Mouse (Mus musculus) hindbrain, postnatal 0 days (tissue): Measurements from ENCODE around the gene Hddc3. TPM values are rescaled to one million over a fixed set of nuclear protein-coding genes. Genes with fewer than 3 reads are reported as not detected.
A peak's percentile ranks its signal among the peaks of the same experiment; 100 is the strongest.

Source experiments
- ATAC-seq: fragments of 200-750 bp; cut with Nextera tagmentation; 2 replicates; pipeline ENCODE4 v1.8.0; 2017; ENCODE audit warnings: mild to moderate bottlenecking, moderate TSS enrichment, moderate library complexity
- DNase-seq: peaks from one replicate; pipeline ENCODE4 v3.0.0-alpha.2; 2015; ENCODE audit warnings: low spot score
- H3K27ac ChIP-seq: fragments of 300-500 bp; sonication (generic); 2 replicates; pipeline ENCODE4 v1.5.1; 2014; ENCODE audit warnings: mild to moderate bottlenecking
- H3K27me3 ChIP-seq: fragments of 300-500 bp; sonication (generic); 2 replicates; pipeline ENCODE4 v1.6.1; 2014; ENCODE audit warnings: low read length, mixed read lengths; ENCODE audit not compliant: insufficient read depth
- H3K36me3 ChIP-seq: fragments of 300-500 bp; sonication (generic); 2 replicates; pipeline ENCODE4 v1.6.1; 2014; ENCODE audit warnings: low read length, mixed read lengths; ENCODE audit not compliant: insufficient read depth
- H3K4me1 ChIP-seq: fragments of 300-500 bp; sonication (generic); 2 replicates; pipeline ENCODE4 v1.6.1; 2014; ENCODE audit warnings: antibody characterized with exemption, low read length, mixed read lengths; ENCODE audit not compliant: insufficient read depth
- H3K4me2 ChIP-seq: fragments of 300-500 bp; sonication (generic); 2 replicates; pipeline ENCODE4 v1.6.1; 2014; ENCODE audit warnings: low read depth, mild to moderate bottlenecking, low read length, moderate library complexity, mixed read lengths
- H3K4me3 ChIP-seq: fragments of 300-500 bp; sonication (generic); 2 replicates; pipeline ENCODE4 v1.5.1; 2014; ENCODE audit warnings: low read length
- H3K9ac ChIP-seq: fragments of 300-500 bp; sonication (generic); replicated peaks from 2 replicates; pipeline ENCODE4 v1.6.1; 2014; ENCODE audit warnings: mild to moderate bottlenecking, low read length, moderate library complexity, mixed read lengths
- H3K9me3 ChIP-seq: fragments of 300-500 bp; sonication (generic); 2 replicates; pipeline ENCODE4 v1.6.1; 2016; ENCODE audit warnings: low read length, mixed read lengths
- CTCF ChIP-seq: IDR thresholded peaks from 2 replicates; pipeline ENCODE4 v1.5.1; 2016; ENCODE audit warnings: antibody characterized with exemption, control low read depth, low read depth
- WGBS: fragments of 180-500 bp; shearing (Covaris S2); extraction: QIAGEN DNeasy Blood & Tissue Kit; methylation state at CpG from one replicate; pipeline ENCODE4 v1.1.7; 2014; 5-methylcytosine and 5-hydroxymethylcytosine counted together
- polyA plus RNA-seq: library from polyadenylated mRNA; unstranded; fragments of >200 nt; fragmentation: Nextera tagmentation; extraction: Ambion mirVana; gene quantifications from 2 replicates; pipeline ENCODE4 v1.2.1, GENCODE M21; 2015
- total RNA-seq: library from RNA; depleted of rRNA; stranded (reverse); fragments of >200 nt; gene quantifications from 2 replicates; pipeline ENCODE4 v1.2.3, GENCODE M21; 2014

Hddc3 gene
- total and polyA plus RNA-seq, 2 experiments from 2014 or later, result 15.5 to 32.2 TPM

DNA sequence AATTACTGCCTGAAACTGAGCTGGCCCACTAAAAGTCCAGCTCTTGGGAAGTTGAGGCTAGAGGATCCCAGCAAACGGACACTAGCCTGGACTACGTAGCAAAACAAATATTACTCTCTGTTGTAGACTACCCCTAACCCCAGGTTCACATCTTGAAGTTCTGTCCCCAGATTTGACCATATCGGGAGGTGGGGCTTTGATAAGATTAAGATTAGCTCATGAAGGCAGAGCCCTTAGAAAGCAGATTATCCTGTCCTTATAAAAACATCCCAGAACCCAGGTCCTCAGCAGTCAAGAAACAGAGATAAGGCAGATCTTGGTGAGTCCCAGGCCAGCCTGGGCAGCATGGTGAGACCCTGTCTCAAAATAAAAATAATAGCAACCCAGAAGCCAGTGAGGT, 29.3 kb downstream of the Hddc3 start:
- Histone ChIP-seq H3K27me3 (no peaks in the 10 kb centered on the region), H3K27ac (no peak overlapping the region), H3K9ac (no peak overlapping the region), H3K4me3 (no peak overlapping the region), H3K36me3 (peaks cover 13% of the 10 kb centered on the region; the same call in 1 of the 2 replicates), H3K4me2 (no peak overlapping the region), H3K9me3 (no peaks in the 10 kb centered on the region), H3K4me1 (peaks cover 9% of the 10 kb centered on the region)
- no peak for DNase-seq
- 82% methylated on average over 3 of the region's 3 CpGs for WGBS
- no peak for TF ChIP-seq CTCF
- no peak for ATAC-seq

DNA sequence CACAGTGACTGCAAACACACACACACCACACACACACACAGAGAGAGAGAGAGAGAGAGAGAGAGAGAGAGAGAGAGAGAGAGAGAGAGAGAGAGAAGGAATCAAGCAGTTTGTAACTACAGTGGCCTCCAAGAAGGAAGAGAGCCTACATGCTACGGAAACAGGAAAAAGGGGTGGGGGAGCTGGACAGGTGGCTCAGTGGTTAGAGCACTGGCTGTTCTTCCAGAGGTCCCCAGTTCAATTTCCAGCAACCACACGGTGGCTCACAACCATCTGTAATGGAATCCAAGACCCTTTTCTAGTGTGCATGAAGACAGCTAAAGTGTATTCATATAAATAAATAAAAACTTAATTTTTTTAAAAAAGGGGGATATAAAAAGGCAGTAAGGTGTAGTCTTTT, 29.8 kb downstream of the Hddc3 start:
- H3K4me1 ChIP-seq, result peaks cover 9% of the 10 kb centered on the region
- no peak overlapping the region for H3K27ac ChIP-seq
- peaks cover 8% of the 10 kb centered on the region; the same call in 1 of the 2 replicates for H3K36me3 ChIP-seq
- no peak overlapping the region for H3K4me3 ChIP-seq
- no peaks in the 10 kb centered on the region for H3K9me3 ChIP-seq
- no peak for DNase-seq
- no peaks in the 10 kb centered on the region for H3K27me3 ChIP-seq
- 55% methylated on average over 2 of the region's 2 CpGs for WGBS
- no peak for TF ChIP-seq CTCF
- H3K4me2 ChIP-seq, result no peak overlapping the region
- H3K9ac ChIP-seq, result no peak overlapping the region
- no peak for ATAC-seq

DNA sequence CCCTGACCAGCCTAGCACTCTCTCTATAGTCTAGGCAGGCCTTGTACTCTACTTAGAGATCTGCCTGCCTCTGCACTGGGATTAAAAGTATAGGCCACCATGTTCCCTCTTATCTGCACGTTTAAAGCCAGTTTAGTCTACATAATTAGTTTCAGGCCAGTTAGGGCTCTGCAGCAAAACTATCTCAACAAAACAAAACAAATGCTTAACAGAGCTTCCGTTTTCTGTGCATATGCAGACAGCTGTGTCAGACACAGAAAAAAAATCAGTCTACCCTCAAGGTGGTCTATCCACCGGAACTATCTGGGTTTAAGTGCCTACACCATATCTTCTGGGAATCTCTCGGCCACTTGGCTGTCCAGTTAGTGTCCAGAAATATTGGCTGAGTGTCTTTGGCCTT, 30.4 kb downstream of the Hddc3 start:
- no peak overlapping the region for H3K4me3 ChIP-seq
- peaks cover 9% of the 10 kb centered on the region for H3K4me1 ChIP-seq
- no peak for TF ChIP-seq CTCF
- H3K4me2 ChIP-seq, result no peak overlapping the region
- no peak for ATAC-seq
- no peak overlapping the region for H3K9ac ChIP-seq
- no peaks in the 10 kb centered on the region for H3K27me3 ChIP-seq
- H3K36me3 ChIP-seq, result peaks cover 2% of the 10 kb centered on the region; the same call in 1 of the 2 replicates
- 86% methylated on average over 4 of the region's 4 CpGs for WGBS
- no peak overlapping the region for H3K27ac ChIP-seq
- H3K9me3 ChIP-seq, result no peaks in the 10 kb centered on the region
- DNase-seq, result no peak

DNA sequence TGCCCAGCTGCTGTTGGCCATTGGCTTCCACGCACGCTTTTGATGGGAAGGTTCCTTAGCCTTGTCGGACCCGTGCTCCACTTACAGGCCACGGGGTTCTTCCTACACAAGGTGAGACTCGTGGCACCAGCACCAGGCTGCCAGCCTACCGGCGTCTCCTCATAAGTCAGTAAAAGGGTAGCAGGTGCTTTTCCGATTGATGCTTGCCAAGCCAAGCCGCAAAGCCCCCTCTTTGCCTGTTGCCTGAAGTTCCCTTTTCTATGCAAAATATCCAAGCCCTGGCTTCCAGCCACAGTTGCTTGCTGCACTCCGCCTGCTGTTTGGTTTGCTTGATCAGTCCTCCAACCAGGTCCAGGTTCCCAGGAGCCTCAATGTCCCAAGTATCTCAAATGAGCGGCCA, 30.9 kb downstream of the Hddc3 start:
- Histone ChIP-seq H3K36me3 (no peaks in the 10 kb centered on the region), H3K4me1 (peaks cover 9% of the 10 kb centered on the region), H3K27ac (no peak overlapping the region), H3K27me3 (no peaks in the 10 kb centered on the region), H3K4me2 (no peak overlapping the region), H3K4me3 (no peak overlapping the region), H3K9ac (no peak overlapping the region), H3K9me3 (no peaks in the 10 kb centered on the region)
- ATAC-seq (no peak), DNase-seq (peak; percentile 25)
- 65% methylated on average over 12 of the region's 12 CpGs for WGBS
- no peak for TF ChIP-seq CTCF

DNA sequence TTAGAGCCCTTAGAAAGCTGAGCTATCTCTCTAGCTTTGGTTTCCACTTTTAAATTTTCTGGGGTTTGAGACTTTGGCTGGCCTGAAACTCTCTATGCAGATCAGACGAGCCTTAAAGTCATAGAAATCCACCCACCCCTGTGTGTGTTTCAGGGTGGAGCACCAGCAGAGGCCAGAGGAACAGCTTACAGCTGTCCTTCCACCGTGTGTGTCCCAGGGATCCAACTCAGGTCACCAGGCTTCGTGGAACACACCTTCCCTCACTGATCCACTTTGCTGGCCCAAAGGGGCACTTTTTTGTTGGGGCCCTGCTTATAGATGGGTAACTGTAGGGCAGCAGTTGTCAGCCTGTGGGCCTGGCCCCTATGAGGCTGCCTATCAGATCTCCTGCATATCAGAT, 31.4 kb downstream of the Hddc3 start:
- no peaks in the 10 kb centered on the region for H3K27me3 ChIP-seq
- ATAC-seq, result no peak
- H3K36me3 ChIP-seq, result no peaks in the 10 kb centered on the region
- TF ChIP-seq CTCF, result no peak
- DNase-seq, result no peak
- H3K9me3 ChIP-seq, result no peaks in the 10 kb centered on the region
- no peak overlapping the region for H3K4me2 ChIP-seq
- no peak overlapping the region for H3K4me3 ChIP-seq
- peaks cover 7% of the 10 kb centered on the region for H3K4me1 ChIP-seq
- H3K27ac ChIP-seq, result no peak overlapping the region
- 62% methylated on average over 3 of the region's 3 CpGs for WGBS
- no peak overlapping the region for H3K9ac ChIP-seq

DNA sequence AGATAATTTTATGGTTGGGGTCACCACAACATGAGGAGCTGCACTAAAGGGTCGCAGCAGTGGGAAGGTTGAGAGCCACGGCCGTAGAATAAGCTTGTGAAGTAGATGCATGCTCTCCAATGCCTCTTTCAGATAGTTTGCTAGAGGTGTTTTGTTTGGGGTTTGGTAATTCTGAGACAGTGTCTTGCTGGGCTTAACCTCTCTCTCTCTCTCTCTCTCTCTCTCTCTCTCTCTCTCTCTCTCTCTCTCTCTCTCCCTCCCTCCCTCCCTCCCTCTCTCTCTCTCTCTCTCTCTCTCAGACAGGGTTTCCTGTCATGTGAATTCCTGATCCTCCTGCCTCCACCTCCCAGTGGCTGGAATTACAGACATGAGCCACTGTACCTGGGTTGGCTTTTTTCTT, 31.8 kb downstream of the Hddc3 start:
- 82% methylated on average over 3 of the region's 3 CpGs for WGBS
- H3K9ac ChIP-seq, result no peak overlapping the region
- no peak for ATAC-seq
- no peak for TF ChIP-seq CTCF
- no peaks in the 10 kb centered on the region for H3K36me3 ChIP-seq
- no peak overlapping the region for H3K4me2 ChIP-seq
- no peaks in the 10 kb centered on the region for H3K9me3 ChIP-seq
- H3K4me3 ChIP-seq, result no peak overlapping the region
- H3K27me3 ChIP-seq, result no peaks in the 10 kb centered on the region
- H3K4me1 ChIP-seq, result peaks cover 3% of the 10 kb centered on the region
- H3K27ac ChIP-seq, result no peak overlapping the region
- DNase-seq, result no peak

DNA sequence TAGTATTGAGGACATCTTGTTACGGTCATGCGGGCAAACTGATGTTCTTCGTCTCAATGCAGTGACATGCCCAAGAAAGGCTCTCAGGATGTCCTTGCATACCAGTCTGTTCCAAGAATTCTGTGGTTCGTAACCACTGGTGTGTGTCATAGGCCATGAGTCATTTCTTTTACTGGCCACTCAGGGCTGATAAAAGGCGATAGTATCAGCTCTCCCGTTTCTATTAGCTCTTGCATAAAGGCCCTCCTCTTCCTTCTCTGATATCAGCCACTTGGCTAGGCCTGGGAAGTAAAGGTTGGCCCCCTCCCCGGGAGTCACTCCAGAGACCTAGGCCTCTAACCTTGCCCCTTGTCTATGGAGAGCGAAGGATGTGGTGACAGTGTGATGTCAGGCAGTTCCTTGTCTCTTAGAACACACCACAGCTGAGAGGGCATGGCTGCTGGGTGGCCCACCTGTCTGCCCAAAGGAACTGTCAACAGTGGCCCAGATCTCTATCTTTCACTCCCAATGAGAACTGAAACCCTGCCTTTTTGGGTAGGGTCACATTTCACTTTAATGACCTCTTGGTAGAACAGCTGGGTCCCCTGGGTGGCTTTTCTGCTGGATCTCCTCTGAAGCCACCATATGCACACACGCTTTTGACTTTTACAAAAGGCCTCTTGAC, 32.6 kb downstream of the Hddc3 start:
- WGBS, result 88% methylated on average over 9 of the region's 9 CpGs
- Histone ChIP-seq H3K4me2 (no peak overlapping the region), H3K4me1 (no peaks in the 10 kb centered on the region), H3K27ac (no peak overlapping the region), H3K4me3 (no peak overlapping the region), H3K36me3 (no peaks in the 10 kb centered on the region), H3K9me3 (no peaks in the 10 kb centered on the region), H3K9ac (no peak overlapping the region), H3K27me3 (no peaks in the 10 kb centered on the region)
- DNase-seq, result no peak
- TF ChIP-seq CTCF, result no peak
- no peak for ATAC-seq
